Mouse (Mus musculus): ENCODE measurements around the gene Ptgdr2. TPM values are rescaled to one million over a fixed set of nuclear protein-coding genes. Genes with fewer than 3 reads are reported as not detected.

Gene Ptgdr2
- polyA plus RNA-seq, 1 experiment from 2014 or later = 0.10 TPM

DNA sequence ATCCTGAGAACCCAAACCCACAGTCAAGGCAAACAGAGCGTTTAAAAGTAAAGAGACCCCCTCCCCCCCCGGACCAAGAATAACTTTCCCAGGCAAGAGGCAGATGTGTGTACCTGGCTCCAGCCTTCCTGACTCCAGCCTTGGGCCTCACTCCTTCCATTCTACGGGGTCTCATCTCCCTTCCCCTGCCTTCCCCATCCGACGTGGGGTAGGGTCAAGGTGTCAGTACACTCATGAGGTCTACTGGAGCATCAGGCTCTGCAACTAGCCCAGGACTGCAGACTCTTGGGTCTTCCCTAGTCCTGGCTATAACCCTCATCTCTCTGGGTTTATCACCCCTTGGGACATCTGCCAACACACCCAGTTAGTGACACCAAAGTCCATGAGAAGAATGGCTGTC is 43.2 kb downstream of the Ptgdr2 start:
- Histone ChIP-seq H3K9ac (no peak overlapping the region), H3K27ac (no peak overlapping the region), H3K4me3 (no peak overlapping the region), H3K9me3 (no peaks in the 10 kb centered on the region), H3K4me1 (0 out of 2 replicates have a peak, but pooled peaks cover 7% of the 10 kb centered on the region), H3K4me2 (replicated peaks) (no peak overlapping the region), H3K27me3 (no peaks in the 10 kb centered on the region), H3K36me3 (no peaks in the 10 kb centered on the region)
- ATAC-seq (ENCODE audit: low FRiP score, low read depth) = no peak
- 89% methylated on average over 5 of the region's 5 CpGs for WGBS

DNA sequence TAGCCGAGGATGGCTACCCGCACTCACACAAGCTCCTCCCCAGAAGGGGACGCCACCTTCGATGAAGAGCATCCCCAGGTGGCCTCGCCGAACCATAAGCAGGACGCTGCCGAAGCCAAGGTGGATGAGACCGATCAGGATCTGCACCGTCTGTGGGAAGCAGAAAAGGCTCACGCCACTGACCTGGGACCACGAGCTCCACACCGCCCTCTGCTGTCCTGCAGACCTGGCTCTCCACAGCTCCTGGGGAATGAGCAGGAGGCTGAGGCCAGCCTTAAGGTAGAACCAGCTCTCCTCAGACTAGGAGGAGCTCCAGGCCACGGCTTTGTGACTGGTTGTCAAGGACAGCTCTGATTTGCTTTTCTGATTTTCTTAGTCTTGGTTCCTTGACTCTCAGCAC is 46.2 kb downstream of the Ptgdr2 start:
- Histone ChIP-seq H3K9ac (no peak overlapping the region), H3K4me3 (peak overlapping the region; percentile 3; the same call in 1 of the 2 replicates), H3K36me3 (no peaks in the 10 kb centered on the region), H3K27ac (no peak overlapping the region), H3K4me2 (replicated peaks) (peak overlapping the region; percentile 42), H3K9me3 (no peaks in the 10 kb centered on the region), H3K4me1 (0 out of 2 replicates have a peak, but pooled peaks cover 7% of the 10 kb centered on the region), H3K27me3 (no peaks in the 10 kb centered on the region)
- no peak for ATAC-seq (ENCODE audit: low FRiP score, low read depth)
- WGBS = 23% methylated on average over 14 of the region's 14 CpGs

DNA sequence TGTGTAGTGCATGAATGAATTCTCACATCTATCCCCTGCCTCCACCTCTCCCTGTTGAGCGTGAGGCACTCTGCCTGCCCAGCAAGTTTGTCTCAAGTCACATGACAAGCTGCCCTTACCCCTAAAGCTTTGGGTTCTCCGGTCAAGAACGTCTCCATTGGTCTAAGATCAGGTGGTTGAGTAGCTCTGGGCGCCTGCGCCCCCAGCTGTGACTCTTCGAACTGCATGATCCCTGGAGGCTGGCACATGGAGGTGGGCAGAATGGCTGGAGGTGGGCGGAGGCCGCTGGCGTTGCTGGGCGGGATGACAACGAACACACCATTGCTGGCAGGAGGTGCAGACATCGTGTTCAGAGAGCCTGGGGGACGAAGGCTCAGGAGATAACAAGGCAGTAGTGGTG is 47.6 kb downstream of the Ptgdr2 start:
- Histone ChIP-seq H3K4me1 (0 out of 2 replicates have a peak, but pooled peaks cover 4% of the 10 kb centered on the region), H3K9ac (no peak overlapping the region), H3K36me3 (no peaks in the 10 kb centered on the region), H3K27ac (no peak overlapping the region), H3K9me3 (no peaks in the 10 kb centered on the region), H3K4me3 (no peak overlapping the region), H3K27me3 (no peaks in the 10 kb centered on the region), H3K4me2 (replicated peaks) (no peak overlapping the region)
- WGBS = 72% methylated on average over 13 of the region's 13 CpGs
- no peak for ATAC-seq (ENCODE audit: low FRiP score, low read depth)

DNA sequence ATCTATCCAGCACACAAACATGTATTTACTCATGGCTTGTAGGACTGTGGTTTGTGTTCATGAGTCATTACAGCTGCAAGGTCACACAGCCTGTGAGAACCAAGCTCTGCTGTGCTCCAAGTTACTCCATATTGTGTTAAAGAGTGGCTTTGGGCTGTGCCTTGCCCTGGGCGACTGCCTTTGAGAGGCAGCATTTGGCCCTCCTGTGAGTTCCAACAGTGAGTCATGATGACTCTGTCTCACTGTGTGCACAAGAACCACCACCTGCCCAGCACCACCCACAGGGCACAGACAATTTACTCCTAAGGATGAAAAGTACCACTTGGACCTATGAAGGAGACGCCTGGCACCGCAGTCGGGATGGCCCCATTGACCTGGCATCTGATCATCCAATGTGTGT is 48.9 kb downstream of the Ptgdr2 start:
- no peaks in the 10 kb centered on the region for H3K36me3 ChIP-seq
- H3K4me1 ChIP-seq = no peaks in the 10 kb centered on the region
- H3K27me3 ChIP-seq = no peaks in the 10 kb centered on the region
- ATAC-seq (ENCODE audit: low FRiP score, low read depth) = no peak
- no peak overlapping the region for H3K4me2 ChIP-seq (replicated peaks)
- no peak overlapping the region for H3K27ac ChIP-seq
- 90% methylated on average over 4 of the region's 4 CpGs for WGBS
- H3K9me3 ChIP-seq = no peaks in the 10 kb centered on the region
- no peak overlapping the region for H3K9ac ChIP-seq
- H3K4me3 ChIP-seq = no peak overlapping the region

DNA sequence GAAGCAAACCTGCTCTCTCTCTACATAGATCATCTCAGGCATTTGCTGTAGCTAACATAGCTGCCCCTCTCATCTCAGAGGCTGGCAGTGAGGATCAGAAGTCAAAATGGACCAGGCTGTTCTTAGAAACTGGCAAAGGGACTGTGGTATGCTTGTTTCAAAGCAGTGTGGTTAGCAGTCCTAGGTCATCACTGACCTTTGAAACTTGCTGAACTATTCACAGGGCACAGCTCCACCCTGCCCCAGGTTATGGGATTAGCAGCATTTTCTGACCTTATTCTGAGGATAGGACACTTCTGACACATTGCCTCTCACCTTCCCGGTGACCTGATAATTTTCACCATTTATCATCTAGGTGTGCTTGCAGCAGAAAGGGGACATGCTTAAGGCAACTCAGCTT is 51.6 kb downstream of the Ptgdr2 start:
- Histone ChIP-seq H3K27me3 (no peaks in the 10 kb centered on the region), H3K9ac (no peak overlapping the region), H3K4me3 (no peak overlapping the region), H3K4me1 (no peaks in the 10 kb centered on the region), H3K9me3 (no peaks in the 10 kb centered on the region), H3K4me2 (replicated peaks) (no peak overlapping the region), H3K36me3 (no peaks in the 10 kb centered on the region), H3K27ac (no peak overlapping the region)
- no peak for ATAC-seq (ENCODE audit: low FRiP score, low read depth)
- 80% methylated on average over 1 of the region's 1 CpGs for WGBS

DNA sequence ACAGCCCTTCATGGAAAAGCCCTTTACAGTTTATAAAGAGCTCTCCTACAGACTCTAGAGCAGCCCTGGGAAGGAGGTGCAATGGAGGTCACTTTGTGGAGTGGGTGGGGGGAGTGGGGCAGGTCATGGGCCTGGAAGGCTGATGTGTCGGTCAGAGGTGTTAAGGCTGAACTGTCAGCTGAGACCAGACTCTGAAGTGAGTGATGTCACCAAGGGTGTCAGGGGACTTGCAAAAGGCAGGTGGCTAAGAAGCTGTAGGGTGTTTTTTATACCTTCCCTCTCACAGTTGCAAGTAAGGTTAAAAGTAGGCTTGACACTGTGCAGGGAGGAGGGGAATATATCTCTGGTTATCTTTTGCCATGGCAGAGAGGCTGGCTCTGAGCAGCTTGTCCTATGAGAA is 53.8 kb downstream of the Ptgdr2 start:
- Histone ChIP-seq H3K9me3 (no peaks in the 10 kb centered on the region), H3K36me3 (no peaks in the 10 kb centered on the region), H3K4me2 (replicated peaks) (no peak overlapping the region), H3K4me1 (no peaks in the 10 kb centered on the region), H3K9ac (no peak overlapping the region), H3K4me3 (no peak overlapping the region), H3K27me3 (no peaks in the 10 kb centered on the region), H3K27ac (no peak overlapping the region)
- no peak for ATAC-seq (ENCODE audit: low FRiP score, low read depth)
- 30% methylated on average over 1 of the region's 1 CpGs for WGBS

DNA sequence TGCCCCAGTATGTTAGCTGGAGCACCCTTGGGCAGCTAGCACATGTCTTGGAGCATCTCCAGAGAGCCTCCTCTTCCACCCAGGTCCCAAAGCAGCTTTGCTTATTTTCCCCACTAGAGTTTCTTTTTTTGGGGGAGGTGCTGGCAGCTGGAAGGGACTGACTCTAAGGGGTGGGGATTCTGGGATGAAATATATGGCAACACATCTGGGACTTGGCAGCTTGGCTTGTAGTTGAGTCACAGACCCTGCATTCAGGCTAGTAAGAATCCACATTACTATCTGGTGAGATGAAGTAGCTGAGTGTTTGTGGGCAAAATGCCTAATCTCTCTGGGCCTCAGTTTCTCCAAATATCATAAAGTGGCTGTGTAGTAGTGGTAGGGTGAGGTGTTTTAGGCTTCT is 55.0 kb downstream of the Ptgdr2 start:
- Histone ChIP-seq H3K36me3 (no peaks in the 10 kb centered on the region), H3K4me2 (replicated peaks) (no peak overlapping the region), H3K4me1 (no peaks in the 10 kb centered on the region), H3K27me3 (no peaks in the 10 kb centered on the region), H3K9ac (no peak overlapping the region), H3K4me3 (no peak overlapping the region), H3K9me3 (no peaks in the 10 kb centered on the region), H3K27ac (no peak overlapping the region)
- no peak for ATAC-seq (ENCODE audit: low FRiP score, low read depth)

Other genes starting within 250 kb of the Ptgdr2 start
- 38.3 and 40.9 TPM in 2 replicates for gene Vps37c, start 248.4 kb upstream of the Ptgdr2 start, polyA plus RNA-seq (2015; fragmentation: Nextera tagmentation; extraction: Ambion mirVana)
- 0.08 and 0.19 TPM in 2 replicates for gene Cd5, start 198.2 kb upstream of the Ptgdr2 start, polyA plus RNA-seq (2015; fragmentation: Nextera tagmentation; extraction: Ambion mirVana)
- gene Cd6, start 107.1 kb upstream of the Ptgdr2 start, polyA plus RNA-seq (2015; fragmentation: Nextera tagmentation; extraction: Ambion mirVana) = not detected in 2 replicates
- 0.47 and 0.88 TPM in 2 replicates for gene Slc15a3, start 97.4 kb upstream of the Ptgdr2 start, polyA plus RNA-seq (2015; fragmentation: Nextera tagmentation; extraction: Ambion mirVana)
- gene Tmem132a, start 67.2 kb upstream of the Ptgdr2 start, polyA plus RNA-seq (2015; fragmentation: Nextera tagmentation; extraction: Ambion mirVana) = 106 and 111 TPM in 2 replicates
- gene Tmem109, start 55.2 kb upstream of the Ptgdr2 start, polyA plus RNA-seq (2015; fragmentation: Nextera tagmentation; extraction: Ambion mirVana) = 92.0 and 100 TPM in 2 replicates
- 49.9 and 50.9 TPM in 2 replicates for gene Prpf19, start 41.9 kb upstream of the Ptgdr2 start, polyA plus RNA-seq (2015; fragmentation: Nextera tagmentation; extraction: Ambion mirVana)
- gene Zp1, start 16.5 kb upstream of the Ptgdr2 start, polyA plus RNA-seq (2015; fragmentation: Nextera tagmentation; extraction: Ambion mirVana) = not detected in 2 replicates
- gene Ccdc86, start 12.1 kb downstream of the Ptgdr2 start, polyA plus RNA-seq (2015; fragmentation: Nextera tagmentation; extraction: Ambion mirVana) = 29.7 and 30.4 TPM in 2 replicates
- gene Ms4a10, start 37.5 kb downstream of the Ptgdr2 start, polyA plus RNA-seq (2015; fragmentation: Nextera tagmentation; extraction: Ambion mirVana) = 0.38 TPM in 1 of 2 replicates, not detected in the other
- not detected in 2 replicates for gene Ms4a15, start 56.1 kb downstream of the Ptgdr2 start, polyA plus RNA-seq (2015; fragmentation: Nextera tagmentation; extraction: Ambion mirVana)
- gene Ms4a18, start 80.9 kb downstream of the Ptgdr2 start, polyA plus RNA-seq (2015; fragmentation: Nextera tagmentation; extraction: Ambion mirVana) = not detected in 2 replicates
- not detected in 2 replicates for gene Ms4a8a, start 143.9 kb downstream of the Ptgdr2 start, polyA plus RNA-seq (2015; fragmentation: Nextera tagmentation; extraction: Ambion mirVana)
- gene 1700017D01Rik, start 193.7 kb downstream of the Ptgdr2 start, polyA plus RNA-seq (2015; fragmentation: Nextera tagmentation; extraction: Ambion mirVana) = not detected in 2 replicates
- gene 1700025F22Rik, start 228.2 kb downstream of the Ptgdr2 start, polyA plus RNA-seq (2015; fragmentation: Nextera tagmentation; extraction: Ambion mirVana) = not detected in 2 replicates